Mouse (Mus musculus): ENCODE results near the gene Spo11.

Gene Spo11

DNA sequence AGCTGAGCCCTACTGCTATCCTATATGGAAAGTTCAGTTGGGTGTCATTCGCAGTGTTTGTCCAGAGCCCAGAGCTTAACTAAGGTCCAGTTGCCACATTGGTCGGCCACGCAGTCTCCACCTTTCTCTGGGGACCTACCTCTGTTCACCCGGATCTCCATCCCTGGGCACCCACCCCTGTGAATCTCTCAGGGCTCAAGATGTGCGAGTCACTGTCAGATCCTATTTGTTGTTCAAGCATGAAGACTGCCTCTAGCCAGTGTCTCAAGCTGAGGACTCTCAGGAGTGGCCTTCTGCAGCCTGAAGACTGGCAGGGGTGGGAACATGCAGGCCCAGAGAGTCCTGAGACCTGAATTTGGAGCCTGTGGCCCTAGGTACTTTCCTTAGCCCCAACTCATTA, 58.6 kb downstream of the Spo11 start:
- no peak for DNase-seq

DNA sequence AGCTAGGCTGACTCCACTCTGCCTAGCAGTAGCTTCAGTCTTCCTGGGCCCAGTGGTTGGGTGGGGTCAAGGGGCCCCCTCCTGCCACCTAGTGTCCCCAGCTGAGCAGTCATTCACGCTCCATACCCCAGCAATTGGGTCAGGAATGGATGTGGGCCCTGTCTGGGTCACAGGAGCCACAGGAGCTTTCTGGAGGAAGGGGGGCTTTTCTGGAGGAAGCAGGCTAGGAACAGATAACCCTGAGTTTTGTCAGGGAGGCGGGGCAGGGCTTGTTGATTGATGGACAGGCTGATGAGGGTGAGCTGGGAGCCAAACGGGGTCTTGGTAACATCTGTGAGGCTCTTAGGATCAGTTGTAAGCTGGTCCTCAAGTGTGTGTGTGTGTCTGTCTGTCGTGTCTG, 59.1 kb downstream of the Spo11 start:
- no peak for DNase-seq

DNA sequence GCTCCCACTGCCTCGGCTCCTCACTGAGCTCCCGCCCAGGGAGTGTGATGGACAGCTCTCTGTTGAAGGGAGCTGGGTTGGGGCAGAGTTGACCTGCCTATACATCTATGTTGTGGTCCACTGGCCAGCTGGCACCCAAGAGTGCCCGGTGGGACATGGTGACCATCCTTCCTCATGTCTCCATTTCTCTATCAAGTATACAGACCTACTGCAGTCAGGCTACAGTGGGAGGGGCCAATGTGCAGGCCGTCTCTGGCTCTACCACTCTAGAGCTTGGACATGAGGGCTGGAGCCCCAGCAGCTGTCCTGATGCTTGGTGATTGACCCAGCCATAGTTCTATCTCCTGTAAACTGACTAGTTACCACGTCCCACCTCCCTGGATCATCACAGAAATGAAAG, 59.8 kb downstream of the Spo11 start:
- no peak for DNase-seq

DNA sequence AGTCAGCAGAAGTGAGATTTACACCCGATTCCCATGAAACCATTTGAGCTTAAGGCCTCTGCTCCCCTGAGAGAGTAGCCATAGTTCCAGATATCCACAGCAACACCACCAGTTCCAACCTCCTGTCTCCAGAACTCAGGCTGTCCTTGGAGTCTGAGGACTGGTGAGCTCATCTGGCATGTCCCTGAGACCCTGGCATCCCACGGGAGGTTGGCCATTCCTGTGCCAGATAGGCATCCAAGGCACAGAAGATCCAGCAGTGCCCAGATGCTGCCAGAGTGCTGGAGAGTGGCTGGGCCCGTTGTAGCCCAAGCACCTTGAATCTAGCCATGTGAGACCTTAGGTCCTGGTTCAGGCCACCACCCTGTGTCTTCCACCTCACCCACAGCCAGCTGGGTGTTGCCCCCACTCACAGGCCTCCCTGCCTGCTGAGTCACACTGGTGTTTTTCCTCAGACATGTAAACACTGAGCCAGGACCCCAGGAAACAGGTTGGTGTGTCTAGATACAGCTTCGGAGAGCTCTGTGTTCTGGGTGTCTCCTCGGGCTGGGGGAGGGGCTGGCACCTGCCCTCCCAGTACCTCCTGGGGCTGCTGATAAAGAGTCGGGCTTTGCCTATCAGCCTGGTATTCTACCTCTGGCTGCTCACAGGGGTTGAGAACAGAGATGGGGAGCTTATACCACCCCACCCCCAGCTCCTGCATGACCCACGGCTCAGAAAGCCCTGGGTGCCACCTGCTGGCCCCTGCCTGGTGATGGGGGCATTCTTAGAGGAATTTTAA, 60.5 kb downstream of the Spo11 start:
- DNase-seq = no peak

DNA sequence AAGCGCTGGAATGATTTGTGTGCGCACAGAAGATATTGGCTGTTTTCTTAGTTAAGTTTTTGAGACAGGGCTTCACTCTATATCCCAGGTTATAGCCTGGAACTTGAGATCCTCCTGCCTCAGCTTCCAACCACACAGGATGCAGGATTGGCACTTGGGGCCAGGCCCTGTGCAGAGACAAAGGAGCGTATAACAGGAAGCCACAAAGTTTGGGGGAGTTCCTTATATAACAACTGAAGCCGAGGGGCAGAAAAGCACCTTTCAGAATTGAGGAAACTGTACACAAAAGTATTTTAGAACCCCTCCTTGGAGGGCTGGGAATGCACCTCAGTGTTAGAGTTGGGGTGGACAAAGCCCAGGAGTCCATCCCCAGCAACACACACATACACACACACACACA, 61.5 kb downstream of the Spo11 start:
- DNase-seq = no peak

DNA sequence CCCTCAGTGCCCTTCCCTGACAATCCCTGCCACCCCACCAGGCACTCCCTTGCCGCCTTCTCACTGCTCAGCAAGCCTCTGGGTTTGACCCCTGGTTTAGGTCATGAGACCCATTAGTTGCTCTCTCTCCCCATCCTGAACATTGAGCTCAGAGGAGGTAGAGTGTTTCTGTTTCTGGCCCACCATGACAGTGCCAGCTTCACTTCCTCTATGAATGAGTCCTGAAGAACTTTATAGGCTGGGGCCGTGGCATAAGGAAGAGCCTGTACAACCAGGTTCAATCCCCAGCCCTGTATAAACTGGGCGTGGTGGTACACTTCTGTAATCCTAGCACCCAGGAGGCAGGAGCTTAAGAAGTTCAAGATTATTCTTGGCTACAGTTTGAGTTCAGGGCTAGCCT, 63.3 kb downstream of the Spo11 start:
- DNase-seq = no peak

DNA sequence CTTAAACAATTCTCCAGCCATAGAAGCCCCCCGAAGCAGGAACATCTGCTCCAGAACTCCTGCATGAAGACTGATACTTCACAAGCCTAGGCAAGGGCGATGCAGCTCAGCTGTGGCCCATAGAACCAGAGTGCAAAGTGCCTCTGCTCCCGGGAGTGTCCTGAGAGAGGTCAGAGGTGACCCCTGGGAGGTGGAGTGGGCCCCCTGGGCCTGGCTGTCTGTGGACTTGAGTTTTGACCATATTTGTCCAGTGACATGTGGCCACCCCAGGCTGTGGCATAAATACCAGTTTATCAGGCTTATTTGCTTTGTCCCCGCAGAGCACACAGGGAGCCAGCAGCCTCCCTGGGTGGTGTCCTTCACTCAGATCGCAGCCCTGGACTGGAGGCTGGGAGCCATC, 63.7 kb downstream of the Spo11 start:
- no peak for DNase-seq

DNA sequence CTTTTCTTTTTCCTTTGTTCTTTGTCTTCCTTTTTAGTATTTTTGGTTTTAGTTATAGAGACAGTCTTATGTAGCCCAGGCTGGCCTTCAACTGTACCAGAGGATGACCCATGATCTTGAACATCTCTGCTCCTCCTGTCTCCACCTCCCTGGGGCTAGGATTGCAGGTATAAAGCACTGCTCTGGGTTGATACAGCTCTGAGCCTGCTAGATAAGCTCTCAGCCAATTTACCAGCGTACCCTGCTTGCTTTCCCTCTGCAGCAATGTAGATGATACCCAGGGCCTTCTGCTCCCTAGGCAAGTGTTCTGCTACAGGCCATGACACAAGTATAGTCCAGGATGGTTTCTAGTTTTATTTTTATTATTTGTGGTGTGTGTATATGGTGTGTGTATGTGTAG, 64.4 kb downstream of the Spo11 start:
- DNase-seq = no peak

DNA sequence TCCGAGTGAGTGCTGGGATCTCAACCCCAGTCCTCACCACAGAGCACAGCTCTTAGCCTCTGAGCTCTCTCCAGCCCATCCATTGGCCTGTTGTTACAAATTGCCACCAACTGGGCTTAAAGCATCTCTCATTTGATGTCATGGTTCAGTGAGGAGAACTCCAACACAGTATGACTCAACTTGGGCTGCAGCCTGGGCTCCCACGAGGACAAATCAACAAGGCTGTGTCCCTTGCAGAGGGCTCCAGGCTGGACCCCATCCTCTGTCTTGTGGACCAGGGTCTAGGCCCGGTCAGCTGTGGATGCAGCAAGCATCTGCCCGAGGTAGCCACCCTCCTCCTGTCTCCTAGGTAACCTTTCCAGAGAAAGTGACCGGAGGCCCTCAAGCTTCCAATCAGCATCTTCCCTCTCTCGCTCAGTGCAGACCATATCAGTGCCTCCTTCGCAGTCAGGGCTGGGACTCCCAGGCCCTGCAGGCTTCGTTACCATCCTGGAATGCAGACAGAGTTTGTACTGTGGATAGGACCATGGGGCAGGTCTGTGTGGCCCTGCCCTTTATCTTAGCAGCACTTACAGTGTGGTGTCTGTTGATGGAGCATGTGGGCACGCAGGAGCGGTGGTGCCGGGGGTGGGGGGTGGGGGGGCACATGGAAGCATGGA, 65.1 kb downstream of the Spo11 start:
- DNase-seq = no peak

Measured in lung, postnatal 10 days (tissue).